21 mouse cellular contexts compared by ENCODE assay signal in the genomic region with DNA sequence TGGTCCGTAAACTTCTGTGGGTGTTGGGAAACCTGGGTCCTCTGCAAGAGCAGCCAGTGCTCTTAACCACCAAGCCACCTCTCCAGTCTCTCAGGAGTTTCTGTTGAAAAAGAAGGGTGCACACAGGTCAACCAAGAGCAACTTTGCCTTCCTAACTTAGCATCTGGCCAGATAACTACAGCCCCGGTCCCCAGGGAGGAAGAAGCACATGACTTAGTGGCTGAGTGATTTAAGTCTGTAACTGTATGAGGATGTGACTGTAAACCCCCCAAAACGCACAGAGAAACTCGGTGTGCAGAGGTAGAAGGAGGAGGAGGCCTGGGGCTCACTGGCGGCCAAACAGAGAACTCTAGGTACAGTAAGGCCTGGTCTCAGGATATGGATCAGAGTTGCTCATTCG. TPM values are rescaled to one million over a fixed set of nuclear protein-coding genes. Genes with fewer than 3 reads are reported as not detected.
A peak's percentile ranks its signal among the peaks of the same experiment; 100 is the strongest.
DNase-seq lines count a peak whose midpoint lies in the region; ATAC-seq and TF ChIP-seq lines count a peak whose summit lies in the region.
"Had no signal": no experiment of that assay in that cellular context is flagged by ENCODE, and none has a peak within 500 bp of the region (broad histone marks: within the 10 kb centered on the region; RNA-seq: fewer than 3 reads in every experiment).

No protein-coding gene starts in this region.

- no peak for ATAC-seq in cerebellum, adult (ENCODE audit: insufficient number of reproducible peaks, low FRiP score, low TSS enrichment)
- ATAC-seq: forebrain, embryonic 15.5 days had no signal

- H3K4me1 ChIP-seq in spleen, adult 2 months (ENCODE audit: control insufficient read depth, insufficient read depth, insufficient read length) = peaks cover 2% of the 10 kb centered on the region; the same call in 1 of the 2 replicates
- H3K4me1 ChIP-seq in lung, adult 2 months (ENCODE audit: control insufficient read depth, insufficient read depth, low read length) = no peaks in the 10 kb centered on the region
- H3K4me1 ChIP-seq: embryonic facial prominence, embryonic 12.5 days; forebrain, embryonic 15.5 days; heart, embryonic 10.5 days; heart, embryonic 15.5 days; hindbrain, embryonic 10.5 days had no signal

- no peaks in the 10 kb centered on the region for H3K27me3 ChIP-seq in spleen, adult 2 months (ENCODE audit: control insufficient read depth, insufficient read depth, low read length)
- H3K27me3 ChIP-seq: embryonic facial prominence, embryonic 12.5 days; forebrain, embryonic 15.5 days; heart, embryonic 15.5 days had no signal

- H3K27ac ChIP-seq in spleen, adult 2 months (ENCODE audit: insufficient read depth, low read length) = peak overlapping the region; percentile 59; the same call in 1 of the 2 replicates
- H3K27ac ChIP-seq: embryonic facial prominence, embryonic 12.5 days; forebrain, embryonic 15.5 days; heart, embryonic 10.5 days; heart, embryonic 15.5 days; hindbrain, embryonic 10.5 days; hindbrain, embryonic 14.5 days had no signal

- no peak for TF ChIP-seq POLR2A in spleen, adult 2 months (IDR thresholded peaks at IDR 0.05; ENCODE audit: low read depth, low read length)
- TF ChIP-seq POLR2A in lung, adult 2 months (IDR thresholded peaks at IDR 0.05; ENCODE audit: borderline replicate concordance, extremely low read depth, low read depth, low read length) = no peak

- 38% methylated on average over 6 of the region's 6 CpGs for WGBS in spleen, adult 2 months
- WGBS in lung, adult 2 months = 73% methylated on average over 6 of the region's 6 CpGs

- H3K36me3 ChIP-seq in spleen, adult 2 months (ENCODE audit: control insufficient read depth, insufficient read depth, low read length) = no peaks in the 10 kb centered on the region
- H3K36me3 ChIP-seq: embryonic facial prominence, embryonic 12.5 days; forebrain, embryonic 15.5 days; G1E; heart, embryonic 10.5 days; heart, embryonic 15.5 days; hindbrain, embryonic 10.5 days had no signal

- no peak overlapping the region for H3K4me3 ChIP-seq in spleen, adult 2 months (ENCODE audit: extremely low read depth, insufficient read depth, insufficient read length)
- H3K4me3 ChIP-seq in lung, adult 2 months (replicated peaks; ENCODE audit: extremely low read depth, low read depth, low read length) = no peak overlapping the region
- H3K4me3 ChIP-seq: embryonic facial prominence, embryonic 12.5 days; forebrain, embryonic 15.5 days; heart, embryonic 10.5 days; heart, embryonic 15.5 days; hindbrain, embryonic 10.5 days had no signal

- TF ChIP-seq CTCF in spleen, adult 2 months (IDR thresholded peaks at IDR 0.05; ENCODE audit: extremely low read depth, insufficient read depth, insufficient read length, insufficient replicate concordance) = no peak
- no peak for TF ChIP-seq CTCF in lung, adult 2 months (IDR thresholded peaks at IDR 0.05; ENCODE audit: insufficient read depth, low read length)

- DNase-seq in adrenal gland, postnatal 14 days = peak; percentile 52
- no peak for DNase-seq in adrenal gland, postnatal 4 days (ENCODE audit: low spot score in 2 of 2)
- DNase-seq in B cell, adult 2 months = peak; percentile 73 to 81
- peak; percentile 54 to 66 for DNase-seq in spleen, adult 2 months (ENCODE audit: low read depth in 1 of 2, low spot score in 2 of 2)
- no peak for DNase-seq in kidney, postnatal 4 days
- DNase-seq in lung, adult 2 months = no peak
- DNase-seq: cerebellum, adult 11-12 months; cerebellum, adult 9-10 months; cerebellum, postnatal 25 days; gastrocnemius, postnatal 10 days; heart, adult 18-20 months had no signal

RNA-seq across cellular contexts. Expression of gene Catsperd, which starts 6.1 kb away (rescaled TPM):
- total RNA-seq in adrenal gland, postnatal 14 days (2021) = 1.8 and 2.0 TPM in 2 replicates
- 1 to 10 TPM; 2.4 to 2.7 TPM for total RNA-seq in adrenal gland, postnatal 4 days (2021)
- 0.14 and 0.28 TPM in 2 replicates for polyA plus RNA-seq in spleen, adult 2 months (2012; rRNA removed)
- polyA plus RNA-seq in lung, adult 2 months (2012; rRNA removed) = 0.16 and 0.43 TPM in 2 replicates
- total RNA-seq: G1E; gastrocnemius, postnatal 4 days; heart, postnatal 25 days had no signal
- polyA plus RNA-seq: G1E had no signal

RNA-seq across cellular contexts. Expression of gene Lonp1, which starts 7.3 kb away (rescaled TPM):
- 332 and 338 TPM in 2 replicates for total RNA-seq in adrenal gland, postnatal 14 days (2021)
- total RNA-seq in adrenal gland, postnatal 4 days (2021) = 100 to 1,000 TPM; 306 to 318 TPM
- polyA plus RNA-seq in spleen, adult 2 months (2012; rRNA removed) = 35.2 and 44.9 TPM in 2 replicates
- polyA plus RNA-seq in lung, adult 2 months (2012; rRNA removed) = 48.9 and 53.9 TPM in 2 replicates

RNA-seq across cellular contexts. Expression of gene Rpl36, which starts 20.8 kb away (rescaled TPM):
- total RNA-seq in adrenal gland, postnatal 14 days (2021) = 845 and 964 TPM in 2 replicates
- total RNA-seq in adrenal gland, postnatal 4 days (2021) = 1,000 to 10,000 TPM; 1,222 to 1,358 TPM
- polyA plus RNA-seq in spleen, adult 2 months (2012; rRNA removed) = 2,050 and 3,346 TPM in 2 replicates
- 1,247 and 2,140 TPM in 2 replicates for polyA plus RNA-seq in lung, adult 2 months (2012; rRNA removed)

RNA-seq across cellular contexts. Expression of gene 2410015M20Rik, which starts 24.5 kb away (rescaled TPM):
- 450 and 452 TPM in 2 replicates for total RNA-seq in adrenal gland, postnatal 14 days (2021)
- total RNA-seq in adrenal gland, postnatal 4 days (2021) = 100 to 1,000 TPM; 294 to 338 TPM
- polyA plus RNA-seq in spleen, adult 2 months (2012; rRNA removed) = 101 and 140 TPM in 2 replicates
- polyA plus RNA-seq in lung, adult 2 months (2012; rRNA removed) = 81.7 and 104 TPM in 2 replicates

RNA-seq across cellular contexts. Expression of gene Ranbp3, which starts 39.1 kb away (rescaled TPM):
- 59.4 and 63.8 TPM in 2 replicates for total RNA-seq in adrenal gland, postnatal 14 days (2021)
- total RNA-seq in adrenal gland, postnatal 4 days (2021) = 10 to 100 TPM; 88.1 to 89.6 TPM
- polyA plus RNA-seq in spleen, adult 2 months (2012; rRNA removed) = 72.6 and 89.6 TPM in 2 replicates
- polyA plus RNA-seq in lung, adult 2 months (2012; rRNA removed) = 69.0 and 74.2 TPM in 2 replicates

Comparison
In these comparisons a context has a peak if more than half of its experiments do, and no peak if none do; other contexts are left out.
1. DNase-seq: peak in adrenal gland, postnatal 14 days (single experiment), B cell, adult 2 months (2 of 2) and spleen, adult 2 months (2 of 2); none in adrenal gland, postnatal 4 days (0 of 2), kidney, postnatal 4 days (0 of 2) and lung, adult 2 months (single experiment).